Mouse (Mus musculus): ENCODE measurements around the gene Map4k5.

DNA sequence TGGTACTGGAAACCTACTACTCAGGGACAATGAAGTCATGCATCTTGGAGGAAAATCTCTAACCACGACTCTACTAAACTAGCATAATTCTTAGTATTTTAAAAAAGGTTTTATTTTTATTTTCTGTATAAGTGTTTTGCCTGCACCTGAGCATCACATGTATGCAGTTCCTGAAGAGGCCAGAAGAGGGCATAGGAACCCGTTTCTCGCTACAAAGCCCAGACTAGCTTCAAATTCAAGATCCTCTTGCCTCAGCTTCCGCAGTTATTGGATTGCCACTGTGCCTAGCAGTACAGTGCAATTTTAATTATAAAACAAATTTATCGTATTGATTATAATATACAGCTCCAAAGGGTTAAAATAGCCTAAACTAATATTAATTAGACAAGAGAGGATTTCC lies 31.0 kb upstream of the Map4k5 start:
- TF ChIP-seq POLR2A (IDR thresholded peaks at IDR 0.05; ENCODE audit: control insufficient read depth, low read depth, low read length) (no peak), CTCF (IDR thresholded peaks at IDR 0.05; ENCODE audit: control insufficient read depth, insufficient read depth, insufficient replicate concordance, low read depth, low read length) (no peak)
